Mouse (Mus musculus) central nervous system, embryonic 11.5 days (tissue): ENCODE results near the gene Hacd3. TPM values are rescaled to one million over a fixed set of nuclear protein-coding genes. Genes with fewer than 3 reads are reported as not detected.

Source experiments
- polyA plus RNA-seq: library from polyadenylated mRNA; depleted of rRNA; stranded (reverse); fragments of >200 nt; gene quantifications from 2 replicates; pipeline ENCODE4 v1.2.3, GENCODE M21; 2012; rRNA removed

Hacd3 gene
- 72.6 and 83.1 TPM in 2 replicates for polyA plus RNA-seq

GRCm38 (mm10) chr9:65020991-65021886, at the start of gene Hacd3:
Gene Hacd3 (minus strand): TSS chr9:65021693.

DNA sequence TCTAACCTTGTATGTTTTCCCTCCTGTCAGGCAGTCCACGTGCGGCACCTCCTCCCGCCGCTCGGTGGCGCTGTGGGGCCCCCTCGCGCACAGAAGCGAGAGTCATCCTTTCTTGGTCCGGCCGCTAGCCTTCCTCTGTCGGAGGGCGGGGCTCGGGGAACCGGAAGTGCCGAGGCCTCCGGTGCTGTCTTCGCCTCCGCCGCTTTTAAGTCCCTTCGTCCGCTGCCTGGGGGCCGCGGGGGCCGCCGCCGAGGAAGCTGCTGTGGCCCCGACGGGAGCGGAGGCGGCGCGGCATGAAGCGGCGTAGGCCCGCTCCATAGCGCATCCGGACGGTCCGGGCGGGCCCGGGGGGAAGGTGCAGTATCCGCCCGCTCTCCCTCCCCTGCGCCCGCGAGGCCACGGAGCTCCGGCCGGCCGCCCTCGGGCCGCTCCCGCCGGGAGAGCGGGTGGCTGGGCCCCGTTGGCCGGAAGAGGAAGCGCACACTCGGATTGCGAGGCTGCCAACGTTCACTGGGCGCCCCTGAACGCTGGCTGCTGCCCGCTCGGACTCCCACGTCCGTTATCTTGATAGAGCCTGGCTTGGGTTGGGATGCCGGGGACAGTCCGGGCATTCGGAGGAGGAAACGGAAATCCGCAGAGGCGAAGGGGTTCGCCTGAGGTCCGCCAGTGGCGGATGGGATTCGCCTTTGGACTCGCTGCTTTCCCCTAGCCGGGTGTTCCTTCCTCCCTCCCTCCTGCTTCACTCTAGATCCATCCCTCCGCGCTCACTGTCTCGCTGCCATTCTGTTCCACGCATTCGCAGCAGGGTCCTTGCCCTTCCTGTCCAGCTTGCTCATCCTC, 11.0 kb upstream of the Hacd3 start, which contains the start of gene Dpp8:
Gene Dpp8 (plus strand): TSS at position 146 of the 840 bp plus-strand sequence.

GRCm38 (mm10) chr9:64960117-64960977, 61.1 kb downstream of the Hacd3 start, which contains the start of gene Ints14:
Gene Ints14 (plus strand): TSS chr9:64960905.

GRCm38 (mm10) chr9:64951161-64951657, 70.3 kb downstream of the Hacd3 start, which contains the start of gene Slc24a1:
Gene Slc24a1 (minus strand): TSS chr9:64951607.

Other genes starting within 250 kb of the Hacd3 start
- 10.6 and 10.7 TPM in 2 replicates for gene Dennd4a, start 210.4 kb downstream of the Hacd3 start, polyA plus RNA-seq
- 0.06 and 0.08 TPM in 2 replicates for gene Slc24a1, start 70.1 kb downstream of the Hacd3 start, polyA plus RNA-seq
- gene Ints14, start 60.8 kb downstream of the Hacd3 start, polyA plus RNA-seq, result 47.4 and 50.3 TPM in 2 replicates
- gene Dpp8, start 10.7 kb upstream of the Hacd3 start, polyA plus RNA-seq, result 44.6 and 54.9 TPM in 2 replicates
- gene Igdcc4, start 79.8 kb upstream of the Hacd3 start, polyA plus RNA-seq, result 20.1 and 28.0 TPM in 2 replicates
- gene Igdcc3, start 119.5 kb upstream of the Hacd3 start, polyA plus RNA-seq, result 48.4 and 84.2 TPM in 2 replicates
- 3.5 and 4.8 TPM in 2 replicates for gene Parp16, start 173.7 kb upstream of the Hacd3 start, polyA plus RNA-seq
- gene Cilp, start 243.5 kb upstream of the Hacd3 start, polyA plus RNA-seq, result 0.19 and 0.27 TPM in 2 replicates